Mouse (Mus musculus) limb, embryonic 10.5 days (tissue): ENCODE measurements around the gene Flrt2. TPM values are rescaled to one million over a fixed set of nuclear protein-coding genes. Genes with fewer than 3 reads are reported as not detected.

ENCODE experiments used
- DNase-seq: peaks from one replicate; pipeline ENCODE4 v3.0.0-alpha.2; 2017; ENCODE audit warnings: low spot score
- H3K27ac ChIP-seq: fragments of 300-500 bp; sonication (generic); 2 replicates; pipeline ENCODE4 v1.5.1; 2016; ENCODE audit warnings: mild to moderate bottlenecking
- H3K27me3 ChIP-seq: fragments of 300-500 bp; sonication (generic); 2 replicates; pipeline ENCODE4 v1.6.1; 2016; ENCODE audit warnings: low read depth, mild to moderate bottlenecking; ENCODE audit not compliant: poor library complexity, severe bottlenecking
- H3K36me3 ChIP-seq: fragments of 300-500 bp; sonication (generic); 2 replicates; pipeline ENCODE4 v1.6.1; 2016; ENCODE audit warnings: mild to moderate bottlenecking, moderate library complexity
- H3K4me1 ChIP-seq: fragments of 300-500 bp; sonication (generic); 2 replicates; pipeline ENCODE4 v1.6.1; 2016
- H3K4me3 ChIP-seq: fragments of 300-500 bp; sonication (generic); 2 replicates; pipeline ENCODE4 v1.5.1; 2016; ENCODE audit warnings: mild to moderate bottlenecking, moderate library complexity
- H3K9me3 ChIP-seq: fragments of 300-500 bp; sonication (generic); replicated peaks from 2 replicates; pipeline ENCODE4 v1.6.1; 2016; ENCODE audit warnings: mild to moderate bottlenecking
- WGBS: fragments of 180-500 bp; shearing (Covaris S2); methylation state at CpG from one replicate; pipeline ENCODE4 v1.1.7; 2016; 5-methylcytosine and 5-hydroxymethylcytosine counted together
- polyA plus RNA-seq: library from polyadenylated mRNA; unstranded; fragments of >200 nt; fragmentation: Nextera tagmentation; extraction: Ambion mirVana; gene quantifications from 2 replicates; pipeline ENCODE4 v1.2.1, GENCODE M21; 2016

Gene Flrt2
- polyA plus RNA-seq, 1 experiment from 2014 or later, result 15.2 TPM

GRCm38 (mm10) chr12:95694991-95695833, 3.2 kb downstream of the Flrt2 start:
- peak overlapping the region; percentile 86 for H3K4me3 ChIP-seq
- peak overlapping the region; percentile 94 for H3K27ac ChIP-seq
- DNase-seq, result peak; percentile 88
- H3K9me3 ChIP-seq, result no peaks in the 10 kb centered on the region
- H3K27me3 ChIP-seq, result peaks cover 37% of the 10 kb centered on the region
- peaks cover 68% of the 10 kb centered on the region for H3K4me1 ChIP-seq
- H3K36me3 ChIP-seq, result no peaks in the 10 kb centered on the region
- under 1% methylated on average over 68 of the region's 68 CpGs for WGBS

DNA sequence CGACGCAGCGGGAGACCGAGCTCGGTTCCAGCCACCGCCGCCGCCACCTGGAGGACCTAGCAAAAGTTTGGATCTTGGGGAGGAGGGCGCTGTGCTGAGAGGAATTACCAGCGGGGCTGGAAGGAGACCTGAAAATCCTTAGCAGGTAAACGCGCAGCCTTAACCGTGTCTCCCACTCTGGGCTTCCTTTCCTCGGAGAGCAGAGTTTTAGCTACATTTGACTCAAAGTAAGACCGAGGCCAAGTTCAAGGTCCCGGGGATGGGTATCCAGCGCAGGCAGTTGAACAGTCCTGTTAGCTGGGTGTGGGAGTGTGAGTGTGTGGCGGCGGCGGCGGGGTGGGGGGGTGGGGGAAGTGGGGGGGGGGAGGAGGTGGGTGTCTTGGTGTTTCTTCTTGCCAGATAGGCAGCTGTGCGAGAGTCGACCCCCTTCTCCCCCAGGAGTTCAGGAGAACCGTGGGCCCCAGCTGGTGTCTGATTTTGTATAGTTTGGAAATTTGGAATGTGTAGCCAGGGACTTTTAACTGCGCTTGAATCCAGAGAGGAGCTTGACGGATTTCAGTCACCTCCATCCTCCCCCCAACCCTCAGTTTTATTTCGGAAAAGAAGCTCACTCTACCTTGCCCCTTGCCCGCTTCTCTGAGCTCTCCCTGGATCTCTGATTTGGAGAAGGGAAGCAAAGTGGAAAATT, 4.0 kb downstream of the Flrt2 start:
- Histone ChIP-seq H3K4me1 (peaks cover 68% of the 10 kb centered on the region), H3K9me3 (no peaks in the 10 kb centered on the region), H3K27me3 (peaks cover 34% of the 10 kb centered on the region), H3K27ac (peak overlapping the region; percentile 94), H3K4me3 (peak overlapping the region; percentile 86), H3K36me3 (no peaks in the 10 kb centered on the region)
- WGBS, result under 1% methylated on average over 26 of the region's 28 CpGs
- DNase-seq, result no peak

- H3K27ac ChIP-seq, result peak overlapping the region; percentile 94
- peak overlapping the region; percentile 86 for H3K4me3 ChIP-seq
- peak; percentile 32 for DNase-seq
- no peaks in the 10 kb centered on the region for H3K9me3 ChIP-seq
- peaks cover 64% of the 10 kb centered on the region for H3K4me1 ChIP-seq
- H3K27me3 ChIP-seq, result peaks cover 28% of the 10 kb centered on the region
- 1% methylated on average over 6 of the region's 6 CpGs for WGBS
- H3K36me3 ChIP-seq, result no peaks in the 10 kb centered on the region
Measured at GRCm38 (mm10) chr12:95696522-95697025, 4.5 kb downstream of the Flrt2 start.

GRCm38 (mm10) chr12:95698556-95698955, 6.5 kb downstream of the Flrt2 start:
- H3K36me3 ChIP-seq, result no peaks in the 10 kb centered on the region
- peaks cover 8% of the 10 kb centered on the region for H3K27me3 ChIP-seq
- DNase-seq, result no peak
- H3K4me1 ChIP-seq, result peaks cover 44% of the 10 kb centered on the region
- WGBS, result 56% methylated on average over 1 of the region's 1 CpGs
- 0 out of 2 replicates have a peak overlapping the region, but pooled peaks have one; percentile 86 for H3K4me3 ChIP-seq
- H3K27ac ChIP-seq, result no peak overlapping the region
- H3K9me3 ChIP-seq, result no peaks in the 10 kb centered on the region

- DNase-seq, result no peak
- Histone ChIP-seq H3K27me3 (no peaks in the 10 kb centered on the region), H3K27ac (no peak overlapping the region), H3K4me1 (peaks cover 31% of the 10 kb centered on the region), H3K9me3 (no peaks in the 10 kb centered on the region), H3K4me3 (no peak overlapping the region), H3K36me3 (no peaks in the 10 kb centered on the region)
- WGBS, result 86% methylated on average over 2 of the region's 2 CpGs
Measured at GRCm38 (mm10) chr12:95700746-95701145, 8.7 kb downstream of the Flrt2 start.

DNA sequence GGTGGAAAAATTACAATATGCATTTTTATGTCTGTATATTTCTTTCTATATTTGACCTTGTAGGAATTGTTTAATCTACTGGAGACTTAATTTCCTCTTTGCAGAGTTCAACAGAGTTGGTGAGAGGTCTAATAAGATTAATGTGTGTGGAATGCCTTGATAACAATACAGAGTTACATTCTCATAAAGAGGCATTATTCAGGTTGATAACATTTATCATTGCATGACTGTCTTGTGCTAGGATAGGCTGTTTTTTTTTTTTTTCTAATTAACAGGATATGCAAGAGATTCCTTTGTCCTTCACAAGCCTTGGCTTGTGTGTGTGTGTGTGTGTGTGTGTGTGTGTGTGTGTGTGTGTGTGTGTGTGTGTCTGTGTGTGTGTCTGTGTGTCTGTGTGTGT, 9.6 kb downstream of the Flrt2 start:
- no peak for DNase-seq
- Histone ChIP-seq H3K27me3 (no peaks in the 10 kb centered on the region), H3K4me3 (no peak overlapping the region), H3K36me3 (no peaks in the 10 kb centered on the region), H3K9me3 (no peaks in the 10 kb centered on the region), H3K27ac (no peak overlapping the region), H3K4me1 (peaks cover 27% of the 10 kb centered on the region)

DNA sequence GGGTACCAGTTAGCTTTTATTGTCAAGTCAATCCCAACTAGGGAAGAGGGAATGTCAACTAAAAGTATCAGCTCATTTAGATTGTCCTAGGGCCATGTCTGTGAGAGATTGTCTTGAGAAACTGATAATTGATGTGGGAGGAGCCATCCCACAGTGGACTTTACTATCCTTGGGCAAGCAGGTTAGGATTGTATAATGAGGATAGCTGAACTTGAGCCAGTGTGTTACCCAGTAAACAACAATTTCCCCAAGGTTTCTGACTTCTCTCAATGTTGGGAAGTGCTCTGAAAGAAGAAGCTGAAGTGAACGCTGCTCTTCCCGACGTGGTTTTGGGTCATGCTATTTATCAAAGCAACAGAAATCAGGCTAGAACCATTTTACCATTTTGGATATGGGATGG, 13.0 kb downstream of the Flrt2 start:
- no peaks in the 10 kb centered on the region for H3K27me3 ChIP-seq
- no peaks in the 10 kb centered on the region for H3K4me1 ChIP-seq
- no peak overlapping the region for H3K27ac ChIP-seq
- no peaks in the 10 kb centered on the region for H3K9me3 ChIP-seq
- DNase-seq, result no peak
- H3K36me3 ChIP-seq, result no peaks in the 10 kb centered on the region
- 89% methylated on average over 3 of the region's 3 CpGs for WGBS
- no peak overlapping the region for H3K4me3 ChIP-seq

- H3K9me3 ChIP-seq, result no peaks in the 10 kb centered on the region
- H3K27me3 ChIP-seq, result no peaks in the 10 kb centered on the region
- no peak for DNase-seq
- H3K4me3 ChIP-seq, result no peak overlapping the region
- H3K27ac ChIP-seq, result no peak overlapping the region
- WGBS, result 97% methylated on average over 2 of the region's 2 CpGs
- H3K4me1 ChIP-seq, result no peaks in the 10 kb centered on the region
- 0 out of 2 replicates have a peak, but pooled peaks cover 6% of the 10 kb centered on the region for H3K36me3 ChIP-seq
Measured at GRCm38 (mm10) chr12:95723265-95723664, 31.2 kb downstream of the Flrt2 start.

GRCm38 (mm10) chr12:95734075-95734474, 42.0 kb downstream of the Flrt2 start:
- no peak overlapping the region for H3K27ac ChIP-seq
- no peaks in the 10 kb centered on the region for H3K36me3 ChIP-seq
- no peaks in the 10 kb centered on the region for H3K9me3 ChIP-seq
- H3K4me3 ChIP-seq, result no peak overlapping the region
- H3K27me3 ChIP-seq, result no peaks in the 10 kb centered on the region
- DNase-seq, result no peak
- H3K4me1 ChIP-seq, result no peaks in the 10 kb centered on the region
- WGBS, result 83% methylated on average over 1 of the region's 1 CpGs

GRCm38 (mm10) chr12:95737571-95737970, 45.5 kb downstream of the Flrt2 start:
- Histone ChIP-seq H3K27me3 (no peaks in the 10 kb centered on the region), H3K36me3 (no peaks in the 10 kb centered on the region), H3K9me3 (no peaks in the 10 kb centered on the region), H3K27ac (no peak overlapping the region), H3K4me1 (no peaks in the 10 kb centered on the region), H3K4me3 (no peak overlapping the region)
- DNase-seq, result no peak
- WGBS, result 91% methylated on average over 8 of the region's 8 CpGs

- Histone ChIP-seq H3K27me3 (no peaks in the 10 kb centered on the region), H3K4me1 (no peaks in the 10 kb centered on the region), H3K27ac (no peak overlapping the region), H3K9me3 (no peaks in the 10 kb centered on the region), H3K36me3 (no peaks in the 10 kb centered on the region), H3K4me3 (no peak overlapping the region)
- DNase-seq, result no peak
- WGBS, result 86% methylated on average over 5 of the region's 5 CpGs
Measured at GRCm38 (mm10) chr12:95738031-95738430, 46.0 kb downstream of the Flrt2 start.

- DNase-seq, result no peak
- Histone ChIP-seq H3K36me3 (no peaks in the 10 kb centered on the region), H3K27me3 (no peaks in the 10 kb centered on the region), H3K9me3 (no peaks in the 10 kb centered on the region), H3K4me1 (no peaks in the 10 kb centered on the region), H3K27ac (no peak overlapping the region), H3K4me3 (no peak overlapping the region)
- 80% methylated on average over 7 of the region's 7 CpGs for WGBS
Measured at GRCm38 (mm10) chr12:95738491-95739135, 46.6 kb downstream of the Flrt2 start.

DNA sequence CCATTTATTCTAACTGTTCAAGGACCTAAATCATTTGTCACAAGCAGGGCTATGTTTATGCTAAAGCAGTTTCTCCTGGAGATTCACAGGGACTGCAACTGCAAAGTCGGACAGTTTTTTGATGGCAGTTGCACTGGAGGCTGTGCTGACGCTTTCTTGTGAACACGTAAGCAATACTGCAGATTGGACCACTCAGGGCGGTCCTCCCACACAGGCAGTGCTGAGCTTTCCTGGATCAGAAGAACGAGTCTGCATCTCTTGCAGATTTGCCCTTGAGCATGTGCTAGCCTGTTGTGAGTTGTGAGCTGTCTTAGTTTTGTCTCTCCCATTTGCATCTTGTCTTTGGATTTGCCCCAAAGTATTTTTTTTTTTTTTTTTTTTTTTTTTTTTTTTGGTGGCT, 47.7 kb downstream of the Flrt2 start:
- Histone ChIP-seq H3K27me3 (no peaks in the 10 kb centered on the region), H3K4me1 (0 out of 2 replicates have a peak, but pooled peaks cover 5% of the 10 kb centered on the region), H3K27ac (no peak overlapping the region), H3K36me3 (no peaks in the 10 kb centered on the region), H3K9me3 (no peaks in the 10 kb centered on the region), H3K4me3 (no peak overlapping the region)
- no peak for DNase-seq
- 85% methylated on average over 5 of the region's 5 CpGs for WGBS
